Mouse (Mus musculus): ENCODE data around the gene Gm20388. TPM values are rescaled to one million over a fixed set of nuclear protein-coding genes. Genes with fewer than 3 reads are reported as not detected.

Gene Gm20388
- polyA plus RNA-seq, 1 experiment from 2014 or later: not detected

DNA sequence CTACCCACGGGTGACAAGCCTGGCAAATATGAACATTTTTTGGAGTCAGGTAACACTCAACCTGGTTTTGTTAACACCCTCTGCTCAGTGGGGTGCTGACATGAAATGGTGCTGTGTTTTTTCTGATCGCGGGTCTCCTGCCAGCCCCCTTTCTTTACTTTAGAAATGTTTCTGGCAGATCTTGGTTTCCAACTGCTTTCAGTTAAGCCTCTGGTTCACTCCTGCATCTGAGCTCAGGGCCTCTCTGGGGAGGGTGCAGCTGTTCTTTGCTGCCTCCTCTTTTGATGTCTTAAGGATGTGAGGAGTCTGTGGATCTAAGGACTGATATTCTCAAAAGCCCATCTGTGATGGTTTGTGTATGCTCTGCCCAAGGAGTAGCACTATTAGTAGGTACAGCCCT lies 4165.8 kb downstream of the Gm20388 start:
- peaks cover 6% of the 10 kb centered on the region; the same call in 1 of the 2 replicates for H3K27me3 ChIP-seq
- ATAC-seq (replicated peaks; ENCODE audit: insufficient number of reproducible peaks, insufficient read depth, low FRiP score, low read depth): no peak
- no peak overlapping the region for H3K9ac ChIP-seq
- no peak overlapping the region for H3K4me2 ChIP-seq
- no peaks in the 10 kb centered on the region for H3K36me3 ChIP-seq
- no peak overlapping the region for H3K4me3 ChIP-seq
- peaks cover 22% of the 10 kb centered on the region for H3K4me1 ChIP-seq (replicated peaks)
- no peak overlapping the region; the same call in 1 of the 2 replicates for H3K27ac ChIP-seq
- no peaks in the 10 kb centered on the region for H3K9me3 ChIP-seq (replicated peaks)
- 42% methylated on average over 3 of the region's 3 CpGs for whole genome bisulfite sequencing

DNA sequence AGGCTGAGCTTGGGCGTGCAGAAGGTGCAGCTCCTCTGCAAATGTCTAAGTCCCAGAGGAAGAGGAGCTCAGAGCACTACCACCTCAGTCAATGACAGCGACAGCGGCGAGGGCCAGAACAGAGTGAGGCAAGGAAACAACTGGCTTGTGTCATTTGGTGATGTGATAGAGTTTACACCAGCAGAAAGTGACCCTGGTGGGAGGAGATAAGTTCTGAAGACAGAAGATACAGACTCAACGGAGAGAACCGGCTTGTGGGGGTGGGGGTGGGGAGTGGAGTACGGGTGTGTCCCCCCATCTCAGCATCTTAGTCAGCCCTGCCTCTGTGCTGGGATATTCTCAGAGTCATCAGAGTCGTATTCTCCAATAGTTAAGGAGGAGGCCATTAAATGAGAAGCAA lies 4166.7 kb downstream of the Gm20388 start:
- H3K9ac ChIP-seq: no peak overlapping the region
- peaks cover 22% of the 10 kb centered on the region for H3K4me1 ChIP-seq (replicated peaks)
- no peaks in the 10 kb centered on the region for H3K36me3 ChIP-seq
- WGBS: 56% methylated on average over 8 of the region's 8 CpGs
- H3K27ac ChIP-seq: no peak overlapping the region
- no peak overlapping the region for H3K4me3 ChIP-seq
- no peaks in the 10 kb centered on the region for H3K9me3 ChIP-seq (replicated peaks)
- H3K27me3 ChIP-seq: no peaks in the 10 kb centered on the region
- no peak for ATAC-seq (replicated peaks; ENCODE audit: insufficient number of reproducible peaks, insufficient read depth, low FRiP score, low read depth)
- no peak overlapping the region for H3K4me2 ChIP-seq

DNA sequence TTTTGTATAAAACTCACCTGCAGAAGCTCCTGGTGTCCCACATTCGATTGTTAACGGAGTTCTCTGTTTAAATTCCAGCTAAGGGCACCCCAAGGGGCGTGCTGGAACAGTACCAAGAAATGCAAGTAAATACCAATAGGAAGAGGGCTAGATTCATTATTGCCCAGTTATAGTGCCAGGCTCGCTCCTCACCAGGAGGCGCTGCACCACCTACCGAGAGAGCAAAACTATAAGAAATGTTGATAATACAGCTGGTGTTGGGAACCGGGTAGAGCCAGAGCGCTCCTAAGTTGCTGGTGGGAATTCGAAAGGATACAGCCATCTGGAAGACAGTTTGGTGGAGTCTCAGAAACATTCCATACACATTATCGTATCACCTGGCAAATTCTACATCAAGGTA lies 4167.4 kb downstream of the Gm20388 start:
- Histone ChIP-seq H3K27me3 (no peaks in the 10 kb centered on the region), H3K4me1 (replicated peaks) (peaks cover 22% of the 10 kb centered on the region), H3K9ac (no peak overlapping the region), H3K27ac (no peak overlapping the region), H3K9me3 (replicated peaks) (no peaks in the 10 kb centered on the region), H3K36me3 (no peaks in the 10 kb centered on the region), H3K4me2 (no peak overlapping the region), H3K4me3 (no peak overlapping the region)
- 85% methylated on average over 10 of the region's 10 CpGs for whole genome bisulfite sequencing
- no peak for ATAC-seq (replicated peaks; ENCODE audit: insufficient number of reproducible peaks, insufficient read depth, low FRiP score, low read depth)

DNA sequence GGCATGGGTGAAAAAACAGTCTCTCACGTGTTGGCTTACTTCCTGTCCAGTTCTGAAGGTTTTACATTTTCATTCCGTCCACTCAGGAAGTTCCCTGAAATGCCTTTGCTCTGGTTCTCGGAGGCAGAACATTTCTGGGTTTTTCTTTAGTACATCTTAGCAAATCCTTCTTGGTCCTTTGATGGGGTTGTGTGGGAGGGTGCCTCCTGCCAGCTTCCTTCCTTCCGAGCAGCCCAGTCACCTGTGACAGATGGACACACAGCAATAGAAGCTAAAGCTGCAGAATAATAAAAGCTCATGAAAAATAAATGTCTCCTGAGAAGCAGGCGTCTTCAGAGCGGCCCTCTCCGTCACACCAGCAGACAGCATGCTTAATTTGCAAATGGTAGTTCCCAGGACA lies 4168.3 kb downstream of the Gm20388 start:
- Histone ChIP-seq H3K9ac (no peak overlapping the region), H3K9me3 (replicated peaks) (no peaks in the 10 kb centered on the region), H3K4me3 (no peak overlapping the region), H3K36me3 (no peaks in the 10 kb centered on the region), H3K4me1 (replicated peaks) (peaks cover 22% of the 10 kb centered on the region), H3K27me3 (no peaks in the 10 kb centered on the region), H3K4me2 (no peak overlapping the region), H3K27ac (no peak overlapping the region)
- WGBS: 72% methylated on average over 7 of the region's 7 CpGs
- ATAC-seq (replicated peaks; ENCODE audit: insufficient number of reproducible peaks, insufficient read depth, low FRiP score, low read depth): no peak

- WGBS: 53% methylated on average over 21 of the region's 21 CpGs
- no peak; the same call in 1 of the 2 replicates for ATAC-seq (replicated peaks; ENCODE audit: insufficient number of reproducible peaks, insufficient read depth, low FRiP score, low read depth)
Observed at GRCm38 (mm10) chr8:124080467-124081326, 4170.1 kb downstream of the Gm20388 start.

DNA sequence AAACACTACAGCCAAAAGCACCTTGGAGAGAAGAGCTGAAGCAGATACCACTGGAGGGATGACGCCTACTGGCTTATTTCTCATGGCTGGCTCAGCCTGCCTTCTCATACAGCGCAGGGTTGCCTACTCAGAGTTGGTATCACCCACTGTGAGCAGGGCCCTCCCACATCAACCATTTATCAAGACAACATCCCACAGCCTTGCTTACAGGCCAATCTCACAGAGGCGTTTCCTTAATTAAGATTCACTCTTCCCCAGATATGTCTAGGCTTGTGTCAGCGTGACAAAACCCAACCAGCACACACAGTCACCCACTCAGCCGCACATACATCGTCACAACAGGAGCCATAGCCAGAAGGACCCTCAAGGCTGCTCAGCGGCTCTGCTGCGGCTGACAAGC lies 4172.0 kb downstream of the Gm20388 start:
- Histone ChIP-seq H3K4me2 (no peak overlapping the region), H3K9ac (no peak overlapping the region), H3K36me3 (no peaks in the 10 kb centered on the region), H3K9me3 (replicated peaks) (no peaks in the 10 kb centered on the region), H3K4me1 (replicated peaks) (peaks cover 15% of the 10 kb centered on the region), H3K27me3 (0 out of 2 replicates have a peak, but pooled peaks cover 3% of the 10 kb centered on the region), H3K4me3 (no peak overlapping the region), H3K27ac (no peak overlapping the region)
- WGBS: 92% methylated on average over 8 of the region's 8 CpGs
- no peak for ATAC-seq (replicated peaks; ENCODE audit: insufficient number of reproducible peaks, insufficient read depth, low FRiP score, low read depth)

More at GRCm38 (mm10) chr8:124080467-124081326, 4170.1 kb downstream of the Gm20388 start:
- H3K36me3 ChIP-seq: no peaks in the 10 kb centered on the region
- H3K4me1 ChIP-seq (replicated peaks): peaks cover 22% of the 10 kb centered on the region
- H3K9ac ChIP-seq: 0 out of 2 replicates have a peak overlapping the region, but pooled peaks have one; percentile 13
- H3K27ac ChIP-seq: peak overlapping the region; percentile 31; the same call in 1 of the 2 replicates
- H3K4me2 ChIP-seq: no peak overlapping the region
- no peaks in the 10 kb centered on the region for H3K27me3 ChIP-seq
- no peak overlapping the region for H3K4me3 ChIP-seq
- H3K9me3 ChIP-seq (replicated peaks): no peaks in the 10 kb centered on the region

GRCm38 (mm10) chr8:124083611-124084010 lies 4173.0 kb downstream of the Gm20388 start:
- Histone ChIP-seq H3K4me2 (no peak overlapping the region), H3K36me3 (no peaks in the 10 kb centered on the region), H3K27ac (no peak overlapping the region), H3K27me3 (0 out of 2 replicates have a peak, but pooled peaks cover 3% of the 10 kb centered on the region), H3K9me3 (replicated peaks) (no peaks in the 10 kb centered on the region), H3K4me3 (no peak overlapping the region), H3K4me1 (replicated peaks) (peaks cover 15% of the 10 kb centered on the region), H3K9ac (no peak overlapping the region)
- WGBS: 83% methylated on average over 7 of the region's 7 CpGs
- no peak for ATAC-seq (replicated peaks; ENCODE audit: insufficient number of reproducible peaks, insufficient read depth, low FRiP score, low read depth)

DNA sequence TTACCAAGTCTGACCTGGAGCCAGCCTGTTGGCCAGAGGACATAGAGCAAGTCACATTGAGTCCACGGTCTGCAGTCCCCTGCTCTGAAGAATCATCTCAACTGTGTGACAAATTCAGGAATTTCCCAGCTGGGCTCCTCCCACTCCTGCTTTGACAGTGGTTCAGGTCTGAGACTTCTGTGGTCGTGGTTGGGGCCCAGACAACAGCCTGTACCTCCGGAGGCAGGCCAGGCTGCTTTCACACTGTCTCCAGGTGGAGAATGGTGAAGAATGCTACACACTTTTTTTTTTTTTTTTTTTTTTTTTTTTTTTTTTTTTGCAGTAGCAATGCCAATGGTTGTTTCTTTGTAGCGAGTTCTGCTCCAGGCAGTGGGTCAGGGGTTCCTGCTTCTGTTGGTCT lies 4175.0 kb downstream of the Gm20388 start:
- no peak for ATAC-seq (replicated peaks; ENCODE audit: insufficient number of reproducible peaks, insufficient read depth, low FRiP score, low read depth)
- 65% methylated on average over 4 of the region's 4 CpGs for WGBS
- H3K27me3 ChIP-seq: 0 out of 2 replicates have a peak, but pooled peaks cover 3% of the 10 kb centered on the region

GRCm38 (mm10) chr8:124088092-124088613 lies 4177.5 kb downstream of the Gm20388 start:
- WGBS: 63% methylated on average over 11 of the region's 11 CpGs
- no peak overlapping the region for H3K4me3 ChIP-seq
- H3K9ac ChIP-seq: no peak overlapping the region
- no peaks in the 10 kb centered on the region for H3K9me3 ChIP-seq (replicated peaks)
- 0 out of 2 replicates have a peak overlapping the region, but pooled peaks have one; percentile 14 for H3K27ac ChIP-seq
- no peaks in the 10 kb centered on the region for H3K4me1 ChIP-seq (replicated peaks)
- 0 out of 2 replicates have a peak, but pooled peaks cover 3% of the 10 kb centered on the region for H3K27me3 ChIP-seq
- H3K36me3 ChIP-seq: no peaks in the 10 kb centered on the region
- no peak overlapping the region for H3K4me2 ChIP-seq
- no peak; the same call in 1 of the 2 replicates for ATAC-seq (replicated peaks; ENCODE audit: insufficient number of reproducible peaks, insufficient read depth, low FRiP score, low read depth)

More for the DNA sequence above, 4175.0 kb downstream of the Gm20388 start:
- Histone ChIP-seq H3K4me3 (no peak overlapping the region), H3K4me2 (no peak overlapping the region), H3K9ac (no peak overlapping the region), H3K36me3 (no peaks in the 10 kb centered on the region), H3K4me1 (replicated peaks) (peaks cover 7% of the 10 kb centered on the region), H3K9me3 (replicated peaks) (no peaks in the 10 kb centered on the region), H3K27ac (no peak overlapping the region)

GRCm38 (mm10) chr8:124089016-124089415 lies 4178.4 kb downstream of the Gm20388 start:
- ATAC-seq (replicated peaks; ENCODE audit: insufficient number of reproducible peaks, insufficient read depth, low FRiP score, low read depth): no peak
- Histone ChIP-seq H3K9ac (no peak overlapping the region), H3K4me1 (replicated peaks) (no peaks in the 10 kb centered on the region), H3K27ac (no peak overlapping the region), H3K4me3 (no peak overlapping the region), H3K27me3 (0 out of 2 replicates have a peak, but pooled peaks cover 3% of the 10 kb centered on the region), H3K9me3 (replicated peaks) (0 out of 2 replicates have a peak, but pooled peaks cover 2% of the 10 kb centered on the region), H3K36me3 (no peaks in the 10 kb centered on the region), H3K4me2 (no peak overlapping the region)
- 88% methylated on average over 5 of the region's 5 CpGs for WGBS

- Histone ChIP-seq H3K27ac (no peak overlapping the region), H3K9me3 (replicated peaks) (0 out of 2 replicates have a peak, but pooled peaks cover 2% of the 10 kb centered on the region), H3K4me3 (no peak overlapping the region), H3K9ac (no peak overlapping the region), H3K36me3 (no peaks in the 10 kb centered on the region), H3K4me1 (replicated peaks) (no peaks in the 10 kb centered on the region), H3K27me3 (0 out of 2 replicates have a peak, but pooled peaks cover 3% of the 10 kb centered on the region), H3K4me2 (no peak overlapping the region)
- no peak for ATAC-seq (replicated peaks; ENCODE audit: insufficient number of reproducible peaks, insufficient read depth, low FRiP score, low read depth)
- 87% methylated on average over 5 of the region's 5 CpGs for WGBS
Observed at GRCm38 (mm10) chr8:124090473-124090872, 4179.8 kb downstream of the Gm20388 start.
